Mouse (Mus musculus) ovary, adult 18-20 months (tissue): Measurements from ENCODE around the gene Hemk1.

ENCODE experiments used
- DNase-seq: peaks from one replicate; pipeline ENCODE4 v3.0.0; 2022; ENCODE audit warnings: low spot score, mixed read lengths

The Hemk1 gene

DNA sequence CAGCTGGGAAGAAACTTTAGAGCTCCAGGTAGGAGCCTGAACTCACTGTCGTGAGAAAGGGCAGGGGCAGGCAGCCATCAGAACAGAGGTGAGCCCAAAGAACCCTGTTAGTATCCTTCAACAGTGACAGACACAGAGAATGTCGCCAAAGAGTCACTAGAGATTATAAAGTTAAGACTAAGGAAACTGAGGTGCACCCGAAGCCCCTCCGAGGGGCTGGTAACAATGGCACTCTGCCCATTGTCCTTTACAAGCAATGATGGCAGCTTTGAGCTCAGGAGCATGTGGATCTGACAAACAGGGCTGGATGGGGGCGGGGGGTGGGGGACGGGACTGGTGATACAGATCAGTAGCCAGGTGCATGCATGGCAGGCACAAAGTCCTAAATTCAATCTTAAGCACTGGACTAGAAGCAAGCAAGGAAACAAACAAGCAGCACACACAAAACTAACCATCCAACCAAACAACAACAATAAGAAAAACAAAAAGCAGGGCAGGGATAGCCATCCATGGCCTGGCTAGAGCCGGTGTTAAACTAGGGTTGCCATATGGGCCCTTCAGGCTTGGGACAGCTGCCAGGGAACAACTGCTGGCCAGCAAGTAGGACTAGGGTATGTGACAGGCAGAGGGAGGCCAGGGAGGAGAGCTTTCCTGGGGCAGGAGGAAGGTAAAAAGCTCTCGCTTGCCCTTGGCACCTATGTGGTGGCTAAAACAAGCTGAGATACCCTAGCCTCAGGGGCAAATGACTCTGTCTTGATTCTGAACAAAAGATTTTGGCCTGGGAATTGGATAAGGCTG, 5.2 kb upstream of the Hemk1 start:
- DNase-seq, result no peak

DNA sequence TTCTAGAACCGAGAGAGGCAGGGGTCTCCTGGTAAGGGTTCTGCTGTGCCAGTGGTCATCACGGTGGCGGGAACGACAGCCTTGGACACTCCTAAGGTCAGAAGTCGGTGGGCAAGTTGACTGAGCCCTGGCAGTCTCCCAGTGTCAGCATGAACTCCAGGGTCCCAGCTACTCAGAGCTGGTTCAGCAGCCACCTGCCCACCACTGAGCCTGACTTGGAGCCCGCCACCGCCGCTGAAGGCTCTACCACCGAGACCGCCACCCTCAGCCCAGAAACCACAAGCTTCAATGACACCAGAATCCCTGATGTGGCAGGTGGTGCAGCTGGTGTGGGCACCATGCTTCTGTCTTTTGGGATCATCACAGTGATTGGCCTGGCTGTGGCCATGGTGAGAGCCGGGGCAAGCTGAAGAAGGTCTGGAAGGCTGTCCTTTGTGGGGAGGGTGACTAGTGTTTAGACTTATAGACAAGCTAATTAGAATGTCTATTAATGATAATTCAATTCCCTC, 4.1 kb upstream of the Hemk1 start:
- DNase-seq, result no peak

DNA sequence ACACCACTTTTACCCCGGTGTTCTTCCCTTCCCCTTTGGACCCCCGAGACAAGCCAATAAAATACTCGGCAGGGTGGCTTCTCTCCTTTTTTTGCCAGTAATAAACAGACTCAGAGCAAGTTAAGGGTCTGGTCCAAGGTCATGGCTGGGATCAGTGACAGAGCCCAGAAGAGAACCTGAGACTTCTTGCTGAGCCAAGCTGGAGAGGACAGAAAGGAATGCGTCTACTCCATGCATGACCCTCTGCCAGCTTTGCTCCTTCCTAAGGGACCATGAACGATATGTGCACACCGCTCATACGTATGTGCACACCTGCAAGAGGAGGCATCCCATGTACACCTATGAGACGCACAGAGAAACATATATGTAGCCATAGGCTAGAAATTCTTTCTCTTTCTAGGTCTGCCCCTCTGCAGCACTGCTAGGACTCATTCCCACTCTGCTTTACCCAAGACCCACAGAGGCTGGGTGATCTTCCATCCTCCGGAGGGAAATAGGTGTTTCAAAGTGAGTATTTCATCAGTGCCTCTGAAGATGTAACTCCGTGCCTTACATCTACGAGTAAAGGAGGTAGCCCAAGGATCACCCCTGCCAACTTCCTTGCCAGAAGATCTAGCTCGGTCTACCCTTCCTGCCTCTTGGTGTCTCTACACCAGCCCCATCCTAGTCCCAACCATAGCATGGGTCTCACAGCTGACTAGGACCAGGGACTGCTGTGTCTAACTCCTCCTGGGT, 2.9 kb upstream of the Hemk1 start:
- no peak for DNase-seq

DNA sequence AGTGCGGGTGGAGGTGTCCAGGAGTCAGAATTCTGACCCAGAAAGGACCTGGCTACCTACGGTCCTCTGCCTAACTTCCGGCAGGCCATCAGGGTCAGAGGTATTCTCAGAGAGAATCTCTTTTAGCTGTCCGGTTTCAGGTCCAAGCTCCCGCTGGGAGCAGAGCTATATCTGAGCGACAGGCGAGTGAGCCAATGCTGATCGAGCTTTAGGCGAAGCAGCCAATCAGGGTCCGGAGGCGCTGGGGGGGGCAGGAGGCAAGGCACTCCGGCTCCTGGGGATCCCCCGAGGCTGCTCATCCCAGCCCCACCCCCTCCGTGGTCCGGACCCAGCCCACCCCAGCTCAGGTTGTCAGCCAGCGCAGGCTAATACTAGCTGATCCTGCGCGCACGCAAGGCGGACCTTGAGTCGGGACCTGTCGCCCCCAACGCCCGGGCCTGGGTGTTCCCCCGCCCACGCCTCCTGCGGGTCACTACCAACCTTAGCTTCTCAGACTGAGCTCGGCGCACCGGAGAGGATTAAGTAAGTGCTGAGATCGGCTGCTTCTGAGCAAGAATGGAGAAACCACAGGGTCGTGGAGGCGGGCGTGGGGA, 2.2 kb upstream of the Hemk1 start, which contains the start of gene 6430571L13Rik:
TSS of gene 6430571L13Rik (plus strand) at position 336 of the 593 bp plus-strand sequence.
- peak; percentile 90 for DNase-seq

DNA sequence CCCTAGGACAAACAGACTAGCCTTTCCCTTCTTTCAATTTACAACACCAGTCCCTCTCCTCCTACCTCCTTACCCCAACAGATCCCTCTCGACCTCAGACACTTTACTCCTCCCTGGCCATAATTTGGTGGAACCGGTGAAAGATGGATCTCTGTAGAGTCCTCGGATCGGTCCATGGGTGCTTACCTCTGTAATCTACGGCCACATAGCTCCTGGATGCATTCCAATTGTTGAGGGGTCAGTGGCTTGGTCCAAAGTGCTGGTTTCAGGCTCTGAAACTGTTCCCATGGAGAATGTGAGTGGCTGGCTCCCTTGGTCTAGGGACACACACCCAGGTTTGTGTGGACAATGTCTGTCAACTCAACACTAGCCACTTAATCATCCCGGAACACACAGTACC, 1.8 kb downstream of the Hemk1 start:
- DNase-seq, result no peak

DNA sequence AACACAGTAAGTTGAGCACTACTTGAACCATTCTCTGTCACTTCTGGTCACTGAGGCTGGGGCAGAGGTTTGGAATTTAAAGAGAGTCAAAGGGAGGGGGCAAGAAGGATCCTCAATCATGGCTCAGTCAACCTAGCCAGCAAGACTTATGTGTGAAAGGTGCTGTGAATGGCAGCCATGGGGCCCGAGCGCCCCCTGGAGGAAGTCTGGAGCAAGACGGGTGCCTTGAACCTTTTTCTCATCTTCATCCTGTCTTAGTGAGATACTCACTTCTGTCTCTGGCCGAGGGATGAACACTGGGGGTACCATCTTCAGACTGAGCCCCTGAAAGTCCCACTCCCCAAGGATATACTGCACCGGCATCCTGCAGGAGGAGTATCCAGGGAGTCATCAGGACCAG, 2.2 kb downstream of the Hemk1 start:
- no peak for DNase-seq

DNA sequence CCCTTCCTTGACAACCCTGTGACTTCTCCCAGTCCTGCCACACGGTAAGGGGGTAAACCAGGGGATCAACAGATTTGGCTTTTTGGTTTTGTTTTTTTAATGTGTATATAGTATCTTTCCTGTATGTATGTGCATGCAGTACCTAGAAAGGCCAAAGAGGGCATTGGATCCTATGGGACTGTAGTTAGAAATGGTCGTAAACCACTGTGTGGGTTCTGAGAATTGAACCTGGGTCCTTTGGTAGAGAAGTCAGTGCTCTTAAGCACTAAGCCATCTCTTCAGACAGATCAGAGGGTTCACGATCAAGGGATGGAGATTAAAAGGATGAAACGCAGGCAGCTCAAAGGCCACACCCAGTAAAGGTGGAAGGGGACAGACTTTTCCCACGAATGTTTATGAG, 3.1 kb downstream of the Hemk1 start:
- DNase-seq, result no peak

DNA sequence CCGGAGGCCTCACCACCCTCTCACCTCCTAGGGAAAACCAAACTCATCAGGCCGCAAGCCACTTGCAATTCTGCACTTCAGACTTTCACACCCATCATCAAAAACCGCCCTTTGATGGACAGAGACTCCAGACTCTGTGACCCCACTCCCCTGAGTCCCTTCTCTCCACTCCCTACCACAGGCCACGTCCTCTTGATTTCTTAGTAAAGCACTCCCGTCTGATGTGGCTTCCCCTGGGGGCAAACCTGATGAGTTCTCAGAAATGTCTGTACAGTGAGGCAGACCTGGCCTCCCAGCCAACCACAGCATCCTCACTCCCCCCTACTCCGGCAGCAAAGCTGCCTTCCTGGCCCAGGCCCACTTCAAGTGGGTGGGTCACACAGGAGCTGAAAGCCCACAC, 3.8 kb downstream of the Hemk1 start:
- DNase-seq, result no peak

DNA sequence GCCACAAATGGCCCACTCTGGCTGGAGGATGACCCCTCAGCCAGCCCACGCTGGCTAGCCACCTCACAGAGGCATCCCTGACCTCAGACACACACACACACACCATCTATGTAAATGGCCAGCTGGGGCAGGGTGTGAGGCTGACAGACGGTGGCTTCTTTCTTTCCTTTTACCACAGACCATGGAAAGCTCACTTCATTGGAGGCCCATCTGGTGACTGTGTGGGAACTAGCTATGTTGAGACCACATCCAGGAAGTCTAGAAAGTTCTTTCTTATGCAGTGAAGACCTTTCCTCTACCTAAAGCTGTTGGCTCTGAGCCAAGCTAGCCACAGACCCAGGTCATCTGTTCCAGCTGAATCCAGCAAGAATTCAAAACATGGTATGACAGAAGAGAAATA, 4.5 kb downstream of the Hemk1 start:
- no peak for DNase-seq

DNA sequence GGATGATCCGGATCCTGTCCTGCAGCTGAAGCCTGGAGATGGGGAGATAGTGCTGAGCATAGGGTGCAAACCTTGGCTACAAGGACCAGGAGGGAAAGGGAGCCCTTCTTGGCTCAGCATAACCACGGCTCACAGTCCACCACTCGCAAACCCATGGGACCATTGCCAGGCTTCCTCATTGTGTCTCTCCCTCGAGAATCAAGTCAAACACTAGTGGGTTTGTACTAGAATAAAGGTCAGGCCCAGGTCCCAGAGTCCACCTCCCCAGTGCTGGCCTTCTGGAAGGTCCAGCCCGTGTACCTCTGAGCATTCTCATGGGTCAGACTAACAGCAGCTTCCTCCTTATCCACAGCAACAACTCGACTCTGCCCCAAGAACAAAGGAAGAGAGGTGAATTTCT, 7.4 kb downstream of the Hemk1 start:
- DNase-seq, result no peak

DNA sequence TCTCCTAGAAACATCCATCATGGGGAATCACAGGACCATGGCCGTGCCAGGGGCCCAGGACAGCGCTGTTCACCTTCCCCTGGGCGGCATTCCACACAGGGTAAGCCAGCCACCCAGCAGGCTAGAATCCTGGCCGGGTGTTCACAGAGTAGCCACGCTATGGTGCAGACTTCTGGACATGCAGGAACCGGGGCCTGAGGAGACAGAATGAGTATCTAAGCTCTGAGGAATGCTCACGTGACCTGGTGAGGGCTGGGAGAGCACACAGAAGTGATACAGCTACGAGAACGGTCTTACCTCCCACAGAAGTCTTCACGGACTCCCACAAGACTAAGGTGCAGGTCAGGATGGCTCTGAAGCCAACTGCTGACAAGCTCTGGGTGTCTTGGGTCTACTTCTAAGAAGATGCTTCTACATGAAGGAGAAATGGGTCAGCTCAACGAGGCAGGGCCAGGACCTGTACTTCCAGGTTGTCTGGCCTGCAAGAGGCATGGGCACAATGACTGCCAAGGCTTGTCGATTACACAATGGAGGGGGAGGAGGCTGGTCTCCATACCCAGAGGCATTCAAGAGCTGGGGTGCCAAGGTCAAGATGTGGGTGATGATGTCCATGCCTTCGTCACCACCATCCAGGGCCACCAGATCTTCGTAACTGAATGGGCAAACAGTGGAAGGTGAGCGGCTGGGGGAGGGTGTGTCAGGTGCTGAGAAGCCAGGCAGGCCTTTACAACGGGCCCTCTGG, 10.1 kb downstream of the Hemk1 start:
- DNase-seq, result no peak

DNA sequence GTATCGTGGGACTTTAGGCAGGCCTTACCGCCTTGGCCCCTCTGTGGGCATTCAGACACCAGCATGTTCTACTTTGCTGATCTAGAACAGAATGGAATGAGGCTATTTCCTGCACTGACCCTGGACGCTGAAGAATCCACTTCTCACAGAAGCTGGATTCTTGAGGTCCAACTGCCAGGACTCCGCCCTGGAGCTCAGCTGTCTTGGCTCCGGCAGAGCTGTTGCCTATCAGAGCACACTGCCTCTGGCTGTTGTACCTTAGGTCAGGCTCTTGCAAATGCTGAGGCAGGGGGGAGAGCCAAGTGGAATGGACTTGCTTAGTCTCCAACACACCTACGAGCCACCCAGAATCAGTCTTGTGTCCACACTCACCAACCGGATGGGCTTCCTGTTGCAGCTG, 12.2 kb downstream of the Hemk1 start:
- no peak for DNase-seq

DNA sequence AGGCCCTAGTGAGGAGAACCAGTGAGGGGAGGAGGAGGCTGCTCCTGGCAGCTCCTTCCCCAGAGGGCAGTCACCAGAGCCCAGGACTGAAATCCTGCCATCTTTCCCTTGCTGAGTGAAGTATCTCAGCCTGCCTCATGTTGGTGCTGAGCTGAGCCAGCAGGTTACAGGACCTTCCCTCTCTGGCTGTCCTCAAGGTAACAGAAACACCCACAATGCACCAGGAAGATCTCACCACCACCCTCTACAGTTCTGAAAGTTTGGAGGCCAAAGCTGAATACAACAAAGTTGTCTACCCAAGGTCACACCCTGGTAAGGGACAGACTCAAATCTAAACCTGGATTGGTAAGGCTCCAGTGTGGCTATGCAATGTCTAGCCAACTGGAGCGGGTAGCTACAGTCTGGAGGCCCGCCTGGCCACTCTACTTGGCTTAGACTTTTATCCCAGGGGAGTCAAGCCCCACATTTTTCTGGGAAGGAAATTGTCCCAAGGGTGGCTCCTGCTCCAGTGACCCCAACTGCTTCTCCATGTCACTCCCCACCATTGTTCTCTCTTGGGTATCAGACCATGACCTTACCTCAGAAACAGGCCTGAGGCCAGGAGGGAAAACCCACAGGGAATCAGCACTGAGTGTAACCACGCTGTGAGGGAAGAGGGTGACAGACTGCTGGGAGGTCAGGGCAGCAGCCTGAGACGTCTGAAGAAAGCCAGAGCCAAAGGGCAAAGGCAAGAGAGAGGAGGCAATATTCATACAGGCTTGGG, 13.2 kb downstream of the Hemk1 start:
- DNase-seq, result no peak

DNA sequence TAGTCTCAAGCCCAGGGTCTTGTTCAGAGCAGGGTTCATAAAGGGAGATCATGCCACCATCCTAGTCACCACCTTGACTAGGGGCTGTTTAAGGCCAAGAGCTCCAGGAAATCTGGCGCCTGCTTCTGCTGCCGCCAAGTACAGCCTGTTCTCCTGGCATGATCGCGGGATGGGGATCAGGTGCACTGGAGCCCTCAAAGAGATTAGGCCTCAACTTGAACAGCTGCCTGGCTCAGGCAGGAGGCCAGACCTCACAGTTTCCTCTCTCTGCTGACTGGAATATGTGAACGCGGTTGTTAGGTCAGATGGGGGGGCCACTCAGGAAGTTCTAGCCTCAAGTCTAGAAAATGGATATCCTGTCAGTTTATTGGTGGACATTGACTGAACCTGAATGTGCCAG, 14.6 kb downstream of the Hemk1 start:
- peak; percentile 27 for DNase-seq

DNA sequence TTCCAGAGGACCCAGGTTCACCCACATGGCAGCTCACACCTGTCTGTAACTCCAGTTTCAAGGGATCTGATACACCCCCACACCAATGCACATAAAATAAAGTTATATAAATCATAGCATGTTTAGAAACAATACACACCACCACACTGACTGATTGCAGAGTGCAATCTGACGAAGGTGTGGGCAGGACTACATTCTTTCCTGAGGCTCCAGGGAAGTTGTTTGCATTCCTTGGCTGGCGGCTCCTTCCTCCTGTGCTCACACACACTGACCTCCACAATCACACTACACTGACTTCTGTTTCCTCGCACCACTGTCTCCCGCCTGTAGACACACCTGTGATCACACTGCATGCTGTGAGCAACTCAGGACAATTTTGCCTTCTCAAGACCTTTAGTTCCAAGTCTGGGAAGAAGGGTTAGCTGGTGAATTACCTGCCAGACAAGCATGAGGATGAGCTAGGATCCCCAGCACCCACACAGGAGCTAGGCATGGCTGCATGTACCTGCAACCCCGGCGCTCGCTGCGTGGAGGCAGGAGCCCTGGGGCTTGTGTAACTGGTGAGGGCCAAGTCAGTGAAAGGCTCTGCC, 15.6 kb downstream of the Hemk1 start:
- DNase-seq, result no peak

DNA sequence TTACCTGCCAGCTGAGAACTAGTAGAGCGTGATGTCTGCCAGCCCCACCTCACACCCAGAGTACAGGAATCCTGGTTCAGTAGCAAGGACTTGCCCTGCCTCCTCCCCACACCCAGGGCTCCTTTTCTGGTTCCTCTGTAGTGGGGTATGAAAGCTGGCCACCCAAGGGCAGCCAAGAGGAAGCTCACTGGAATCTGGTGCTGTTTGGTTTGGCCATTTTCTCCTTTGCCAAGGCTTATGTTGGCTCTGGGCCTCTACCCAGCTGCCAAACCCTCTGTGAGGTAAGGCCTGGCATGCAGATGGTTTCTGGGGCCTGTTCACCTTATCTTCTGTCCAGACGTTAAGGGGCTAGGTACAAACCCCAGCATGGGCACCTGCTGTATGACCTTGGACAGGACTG, 22.4 kb downstream of the Hemk1 start:
- DNase-seq, result no peak

DNA sequence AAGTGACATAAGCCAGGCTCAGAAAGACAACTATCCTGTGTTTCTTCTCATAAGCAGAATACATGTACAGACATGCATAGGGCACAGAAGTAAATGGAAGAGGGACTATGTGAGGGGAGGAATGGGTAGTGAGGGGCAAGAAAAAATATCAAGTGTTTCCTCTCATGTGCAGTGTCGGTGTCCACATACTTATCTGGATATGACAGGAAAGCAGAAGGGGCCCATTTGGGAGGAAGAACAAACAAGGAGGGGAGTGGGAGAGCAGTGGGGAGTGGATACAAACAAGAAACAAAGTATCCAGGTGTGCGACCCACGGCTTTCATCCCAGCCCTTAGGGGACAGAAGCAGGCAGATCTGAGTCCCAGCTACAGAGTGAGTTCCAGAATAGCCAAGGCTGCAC, 24.2 kb downstream of the Hemk1 start:
- no peak for DNase-seq

DNA sequence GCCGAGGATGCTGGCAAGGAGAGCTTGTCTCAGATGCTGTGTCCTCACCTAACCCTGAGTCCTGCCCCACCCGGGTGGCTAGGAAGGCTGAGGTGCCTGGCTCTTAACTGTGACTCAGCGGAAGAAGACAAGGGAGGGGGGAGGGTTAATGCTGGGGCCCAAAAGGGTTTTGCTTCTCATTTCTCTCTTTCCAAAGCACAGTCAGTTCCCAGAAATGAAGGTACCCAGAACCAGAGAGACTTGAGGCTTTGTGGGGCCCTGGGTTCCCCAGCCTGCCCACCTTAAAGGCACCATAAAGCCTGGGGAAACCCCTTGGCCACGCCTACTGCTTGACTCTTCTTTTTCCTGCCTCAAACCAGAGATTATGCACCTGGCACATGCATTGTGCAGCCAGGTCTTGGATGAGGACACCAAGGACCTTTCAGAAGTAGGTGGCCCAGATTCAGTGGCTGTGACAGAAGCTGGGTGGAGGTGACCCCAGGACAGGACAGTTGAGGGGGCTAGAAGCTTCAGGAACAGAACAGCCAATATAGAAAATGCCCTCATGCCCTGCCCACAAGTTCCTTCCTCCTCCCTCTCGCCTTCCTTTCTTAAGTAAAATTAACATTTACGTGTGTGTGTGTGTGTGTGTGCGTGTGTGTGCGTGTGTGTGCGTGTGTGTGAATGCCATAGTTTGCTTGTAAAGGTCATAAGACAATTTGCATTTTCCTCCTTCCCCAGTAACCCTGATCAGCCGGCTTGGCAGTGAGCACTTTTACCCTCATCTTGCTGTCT, 25.2 kb downstream of the Hemk1 start:
- no peak for DNase-seq

DNA sequence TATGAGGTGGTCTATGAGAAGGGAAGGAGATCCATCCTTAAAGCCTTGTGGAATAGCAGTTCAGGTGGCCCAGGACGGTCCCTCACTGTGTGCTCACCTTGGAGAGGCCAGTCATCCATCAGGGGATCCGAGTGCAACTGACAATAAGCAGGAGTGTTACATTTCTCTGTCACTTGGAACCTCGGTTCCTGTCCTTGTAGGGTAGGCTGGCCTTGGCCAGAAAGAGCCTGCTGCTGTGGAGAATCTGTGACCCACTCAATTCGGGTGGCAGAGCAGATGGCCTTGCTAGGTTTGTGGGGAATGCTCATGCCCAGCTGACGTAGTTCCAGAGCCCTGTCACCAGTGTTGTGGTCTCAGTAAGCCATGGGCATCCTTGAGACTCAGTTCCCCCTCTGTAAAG, 28.6 kb downstream of the Hemk1 start:
- no peak for DNase-seq

DNA sequence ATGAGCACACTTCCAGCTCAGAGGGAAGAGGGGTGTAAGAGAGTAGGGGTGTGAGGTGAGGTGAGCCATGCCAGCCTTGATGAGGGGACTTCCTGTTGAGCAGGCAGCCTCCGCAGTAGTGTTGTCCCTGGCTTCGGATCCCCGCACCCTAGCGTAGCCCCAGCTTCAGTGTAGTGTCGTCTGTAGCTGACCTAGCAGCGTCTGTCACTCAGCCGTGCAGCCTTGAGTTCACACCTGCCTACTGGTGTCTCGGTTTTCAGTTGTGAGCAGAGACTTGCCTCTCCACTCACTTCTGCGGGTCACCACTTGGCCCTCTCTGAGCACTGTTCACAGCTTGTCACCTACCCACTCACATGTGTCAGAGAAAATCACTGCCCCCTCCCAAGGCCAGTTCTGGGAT, 29.0 kb downstream of the Hemk1 start:
- DNase-seq, result no peak
